Mouse (Mus musculus) lung, embryonic 16.5 days (tissue): ENCODE measurements around the gene Fbxl19. TPM values are rescaled to one million over a fixed set of nuclear protein-coding genes. Genes with fewer than 3 reads are reported as not detected.

Experiments
- ATAC-seq: fragments of 200-750 bp; cut with Nextera tagmentation; 2 replicates; pipeline ENCODE4 v1.8.0; 2017; ENCODE audit warnings: low read depth, mild to moderate bottlenecking, moderate library complexity
- H3K27ac ChIP-seq: fragments of 300-500 bp; sonication (generic); 2 replicates; pipeline ENCODE4 v1.5.1; 2014; ENCODE audit warnings: mild to moderate bottlenecking, control low read depth, low read length
- H3K27me3 ChIP-seq: fragments of 300-500 bp; sonication (generic); 2 replicates; pipeline ENCODE4 v1.6.1; 2014; ENCODE audit warnings: low read depth, low read length, mixed read lengths; ENCODE audit not compliant: control insufficient read depth, insufficient read depth
- H3K36me3 ChIP-seq: fragments of 300-500 bp; sonication (generic); 2 replicates; pipeline ENCODE4 v1.6.1; 2014; ENCODE audit warnings: low read length; ENCODE audit not compliant: control insufficient read depth, insufficient read depth
- H3K4me1 ChIP-seq: fragments of 300-500 bp; sonication (generic); replicated peaks from 2 replicates; pipeline ENCODE4 v1.6.1; 2014; ENCODE audit warnings: low read length, mixed read lengths; ENCODE audit not compliant: control insufficient read depth, insufficient read depth
- H3K4me2 ChIP-seq: fragments of 300-500 bp; sonication (generic); 2 replicates; pipeline ENCODE4 v1.6.1; 2014; ENCODE audit warnings: low read depth, low read length, control low read depth
- H3K4me3 ChIP-seq: fragments of 300-500 bp; sonication (generic); 2 replicates; pipeline ENCODE4 v1.5.1; 2014; ENCODE audit warnings: mild to moderate bottlenecking, low read length, control low read depth
- H3K9ac ChIP-seq: fragments of 300-500 bp; sonication (generic); 2 replicates; pipeline ENCODE4 v1.6.1; 2014; ENCODE audit warnings: low read length, control low read depth
- H3K9me3 ChIP-seq: fragments of 300-500 bp; sonication (generic); 2 replicates; pipeline ENCODE4 v1.6.1; 2016; ENCODE audit warnings: low read length; ENCODE audit not compliant: control insufficient read depth
- WGBS: fragments of 180-500 bp; shearing (Covaris S2); extraction: QIAGEN DNeasy Blood & Tissue Kit; methylation state at CpG from one replicate; pipeline ENCODE4 v1.1.7; 2014; 5-methylcytosine and 5-hydroxymethylcytosine counted together
- polyA plus RNA-seq: library from polyadenylated mRNA; unstranded; fragments of >200 nt; fragmentation: Nextera tagmentation; extraction: Ambion mirVana; gene quantifications from 2 replicates; pipeline ENCODE4 v1.2.1, GENCODE M21; 2015

Fbxl19 gene
- polyA plus RNA-seq, 1 experiment from 2014 or later, result 3.1 TPM

- peaks cover 20% of the 10 kb centered on the region for H3K36me3 ChIP-seq
- H3K4me2 ChIP-seq, result no peak overlapping the region
- H3K27me3 ChIP-seq, result no peaks in the 10 kb centered on the region
- no peaks in the 10 kb centered on the region for H3K9me3 ChIP-seq
- no peak overlapping the region for H3K27ac ChIP-seq
- no peaks in the 10 kb centered on the region for H3K4me1 ChIP-seq
- 28% methylated on average over 7 of the region's 7 CpGs for WGBS
- H3K9ac ChIP-seq, result no peak overlapping the region
- ATAC-seq, result peak; percentile 69
- no peak overlapping the region for H3K4me3 ChIP-seq
Observed at GRCm38 (mm10) chr7:127761026-127761425, 16.7 kb downstream of the Fbxl19 start.

DNA sequence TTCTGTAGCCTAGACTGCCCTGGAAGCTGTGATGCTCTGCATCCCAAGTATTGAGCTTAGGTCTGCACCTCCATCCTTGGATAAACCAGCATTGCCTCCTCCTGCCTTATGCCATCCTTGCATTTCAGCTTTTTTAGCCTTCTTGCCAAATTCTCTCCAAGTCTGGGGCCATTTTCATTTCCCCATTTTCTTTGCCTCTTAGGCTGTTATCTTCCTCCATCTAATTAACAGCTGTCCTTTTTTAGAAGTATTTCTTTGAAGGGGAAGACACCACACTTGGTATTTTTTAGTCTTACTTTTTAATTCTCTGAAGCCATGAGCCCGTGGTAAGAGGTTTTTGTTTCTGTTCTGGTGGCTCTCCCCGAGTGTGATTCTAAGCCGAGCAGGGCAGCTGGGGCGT lies 19.3 kb downstream of the Fbxl19 start:
- no peak overlapping the region for H3K4me3 ChIP-seq
- H3K4me1 ChIP-seq, result peaks cover 4% of the 10 kb centered on the region; the same call in 1 of the 2 replicates
- no peak overlapping the region for H3K9ac ChIP-seq
- H3K27ac ChIP-seq, result no peak overlapping the region
- peaks cover 29% of the 10 kb centered on the region for H3K36me3 ChIP-seq
- H3K9me3 ChIP-seq, result no peaks in the 10 kb centered on the region
- no peaks in the 10 kb centered on the region for H3K27me3 ChIP-seq
- WGBS, result 89% methylated on average over 4 of the region's 4 CpGs
- no peak for ATAC-seq
- H3K4me2 ChIP-seq, result no peak overlapping the region

DNA sequence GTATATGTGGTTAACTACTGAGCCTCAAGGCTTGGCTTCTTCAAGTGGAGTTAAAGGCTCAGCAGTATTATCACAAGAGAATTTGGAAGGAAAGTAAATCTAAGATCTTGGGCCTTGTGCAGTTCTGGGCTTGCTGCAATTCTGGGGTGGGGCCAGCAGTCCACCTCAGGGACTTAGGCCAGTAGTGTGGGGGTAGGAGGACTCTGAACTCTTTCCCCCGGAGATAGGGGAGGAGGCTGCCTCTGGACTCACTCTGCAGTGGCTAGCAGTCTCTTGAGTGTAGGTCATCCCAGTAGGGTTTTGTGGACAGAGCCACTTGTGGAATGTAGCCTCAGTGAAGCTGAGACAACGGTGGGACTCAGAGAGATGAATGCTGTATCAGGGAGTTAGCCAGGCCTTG lies 21.4 kb downstream of the Fbxl19 start:
- Histone ChIP-seq H3K4me2 (no peak overlapping the region), H3K9ac (no peak overlapping the region), H3K4me3 (no peak overlapping the region), H3K9me3 (no peaks in the 10 kb centered on the region), H3K27me3 (no peaks in the 10 kb centered on the region), H3K27ac (no peak overlapping the region), H3K4me1 (peaks cover 9% of the 10 kb centered on the region), H3K36me3 (peaks cover 29% of the 10 kb centered on the region)
- WGBS, result 69% methylated on average over 2 of the region's 2 CpGs
- ATAC-seq, result no peak

DNA sequence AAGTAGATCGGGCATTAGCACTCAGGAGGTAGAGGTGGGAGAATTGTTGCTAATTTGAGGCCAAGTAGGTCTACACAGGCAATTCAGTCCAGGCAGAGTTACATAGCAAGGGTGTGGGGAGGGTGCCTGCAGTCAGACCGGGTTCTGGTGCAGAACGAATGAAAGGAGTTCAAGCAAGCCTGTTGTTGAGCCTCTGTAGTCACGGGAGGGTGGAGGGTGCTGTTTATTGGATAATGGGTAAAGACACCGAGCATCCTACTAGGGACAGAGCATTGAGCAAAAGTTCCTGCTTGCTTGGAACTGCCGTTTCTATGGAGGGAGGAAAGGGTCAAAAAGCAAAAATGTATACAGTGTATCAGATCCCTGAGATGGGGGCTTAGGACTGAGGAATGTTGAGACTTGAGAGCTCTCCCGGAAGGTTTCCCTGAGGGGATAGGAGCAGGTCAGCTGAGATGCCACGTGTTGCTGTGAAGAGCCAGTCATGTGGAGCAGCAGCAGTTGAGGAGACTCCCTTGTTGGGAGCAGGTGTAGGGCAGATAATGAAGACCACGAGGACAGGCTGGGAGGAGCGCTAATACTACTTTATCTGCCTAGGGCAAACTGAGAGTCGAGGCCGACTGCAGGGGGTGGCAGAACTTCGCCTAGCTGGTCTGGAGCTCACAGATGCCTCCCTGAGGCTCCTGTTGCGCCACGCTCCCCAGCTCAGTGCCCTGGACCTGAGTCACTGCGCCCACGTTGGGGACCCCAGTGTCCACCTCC lies 22.7 kb downstream of the Fbxl19 start:
- H3K4me2 ChIP-seq, result no peak overlapping the region
- peaks cover 29% of the 10 kb centered on the region for H3K36me3 ChIP-seq
- no peak overlapping the region for H3K27ac ChIP-seq
- no peak overlapping the region for H3K4me3 ChIP-seq
- H3K4me1 ChIP-seq, result peaks cover 13% of the 10 kb centered on the region
- H3K9me3 ChIP-seq, result no peaks in the 10 kb centered on the region
- no peaks in the 10 kb centered on the region for H3K27me3 ChIP-seq
- 71% methylated on average over 17 of the region's 17 CpGs for WGBS
- no peak overlapping the region for H3K9ac ChIP-seq
- no peak for ATAC-seq

DNA sequence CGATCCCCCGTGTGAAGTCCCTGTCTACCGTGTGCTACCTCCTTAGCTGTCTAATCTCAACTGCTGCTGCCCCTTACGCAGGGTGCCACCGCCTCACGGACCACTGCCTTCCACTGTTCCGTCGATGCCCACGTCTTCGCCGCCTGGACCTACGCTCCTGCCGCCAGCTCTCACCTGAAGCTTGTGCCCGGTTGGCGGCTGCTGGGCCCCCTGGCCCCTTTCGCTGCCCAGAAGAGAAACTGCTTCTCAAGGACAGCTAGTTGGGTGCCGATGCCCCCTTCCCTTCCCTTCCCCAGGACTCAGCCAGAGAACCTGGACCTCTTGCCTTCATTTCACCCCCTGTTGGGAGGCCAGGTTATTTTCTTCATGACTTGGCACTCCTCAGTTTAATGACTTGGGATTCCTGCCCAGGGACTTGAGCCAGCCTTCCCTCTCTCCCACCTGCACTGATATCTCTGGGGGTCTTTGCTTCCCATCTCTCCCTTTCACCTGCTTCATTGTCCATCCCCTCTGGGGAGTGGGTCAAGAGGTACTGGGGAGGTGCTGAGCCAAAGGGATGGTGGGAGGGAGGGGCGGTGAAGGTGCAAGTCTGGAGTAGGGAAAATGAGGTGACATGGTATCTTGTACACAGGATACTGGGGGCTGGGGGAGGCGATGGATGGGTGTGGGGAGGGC lies 23.5 kb downstream of the Fbxl19 start:
- ATAC-seq, result no peak

GRCm38 (mm10) chr7:127768346-127768996 lies 24.1 kb downstream of the Fbxl19 start:
- no peak overlapping the region for H3K9ac ChIP-seq
- no peak overlapping the region for H3K4me2 ChIP-seq
- WGBS, result 47% methylated on average over 13 of the region's 13 CpGs
- no peak overlapping the region for H3K4me3 ChIP-seq
- H3K27ac ChIP-seq, result peak overlapping the region; percentile 1; the same call in 1 of the 2 replicates
- no peak for ATAC-seq
- H3K36me3 ChIP-seq, result peaks cover 23% of the 10 kb centered on the region
- H3K27me3 ChIP-seq, result no peaks in the 10 kb centered on the region
- peaks cover 13% of the 10 kb centered on the region for H3K4me1 ChIP-seq
- no peaks in the 10 kb centered on the region for H3K9me3 ChIP-seq

More for the DNA sequence above, 23.5 kb downstream of the Fbxl19 start:
- Histone ChIP-seq H3K36me3 (peaks cover 27% of the 10 kb centered on the region), H3K4me2 (no peak overlapping the region), H3K4me3 (no peak overlapping the region), H3K27me3 (no peaks in the 10 kb centered on the region), H3K4me1 (peaks cover 13% of the 10 kb centered on the region), H3K27ac (no peak overlapping the region), H3K9me3 (no peaks in the 10 kb centered on the region), H3K9ac (no peak overlapping the region)
- WGBS, result 90% methylated on average over 19 of the region's 19 CpGs

GRCm38 (mm10) chr7:127768997-127769593 lies 24.8 kb downstream of the Fbxl19 start:
- peak; percentile 92 for ATAC-seq
- peak overlapping the region; percentile 81 for H3K4me3 ChIP-seq
- H3K4me1 ChIP-seq, result peaks cover 13% of the 10 kb centered on the region
- H3K4me2 ChIP-seq, result peak overlapping the region; percentile 96
- peaks cover 18% of the 10 kb centered on the region for H3K36me3 ChIP-seq
- no peaks in the 10 kb centered on the region for H3K27me3 ChIP-seq
- H3K9ac ChIP-seq, result peak overlapping the region; percentile 92
- no peaks in the 10 kb centered on the region for H3K9me3 ChIP-seq
- 2% methylated on average over 16 of the region's 16 CpGs for WGBS
- H3K27ac ChIP-seq, result peak overlapping the region; percentile 97

DNA sequence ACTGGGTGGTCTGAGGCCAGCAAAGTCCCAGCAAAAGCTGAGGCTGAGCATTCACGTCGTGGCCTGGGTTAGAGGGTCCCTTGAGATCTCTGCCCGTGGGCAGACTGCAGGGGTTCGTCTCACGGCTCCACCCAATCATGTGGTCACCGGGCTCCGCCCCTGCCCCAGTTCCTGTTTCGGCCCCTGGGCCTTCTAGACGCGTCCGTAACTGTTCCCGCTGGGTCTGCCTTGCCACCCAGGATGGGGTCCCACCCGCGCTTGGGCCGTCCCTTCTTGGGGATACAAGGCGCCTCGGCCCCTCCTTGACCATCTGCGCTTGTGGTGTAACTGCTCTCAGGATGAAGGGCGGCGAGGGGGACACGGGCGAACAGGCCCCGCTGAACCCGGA lies 25.3 kb downstream of the Fbxl19 start, which contains the start of gene Orai3:
TSS of gene Orai3 (plus strand) at position 165 of the 388 bp plus-strand sequence.
- H3K9me3 ChIP-seq, result no peaks in the 10 kb centered on the region
- H3K4me1 ChIP-seq, result peaks cover 13% of the 10 kb centered on the region
- peak within 1 kb of the TSS; percentile 92 for H3K9ac ChIP-seq
- H3K27me3 ChIP-seq, result no peaks in the 10 kb centered on the region
- H3K4me3 ChIP-seq, result peak within 1 kb of the TSS; percentile 81
- ATAC-seq, result peak; percentile 90
- peaks cover 17% of the 10 kb centered on the region for H3K36me3 ChIP-seq
- peak within 1 kb of the TSS; percentile 97 for H3K27ac ChIP-seq
- WGBS, result under 1% methylated on average over 24 of the region's 24 CpGs
- H3K4me2 ChIP-seq, result peak within 1 kb of the TSS; percentile 96
